Comparison of ENCODE assay signal across 8 mouse cellular contexts in genomic region chr9:50857082-50857641, GRCm38 (mm10). TPM values are rescaled to one million over a fixed set of nuclear protein-coding genes. Genes with fewer than 3 reads are reported as not detected.
A peak's percentile ranks its signal among the peaks of the same experiment; 100 is the strongest.
DNase-seq lines count a peak whose midpoint lies in the region; ATAC-seq and TF ChIP-seq lines count a peak whose summit lies in the region.

No protein-coding gene starts in this region.

- no peaks in the 10 kb centered on the region for H3K9me3 ChIP-seq in hindbrain, embryonic 15.5 days
- no peaks in the 10 kb centered on the region for H3K9me3 ChIP-seq in midbrain, embryonic 10.5 days (replicated peaks)

- H3K4me1 ChIP-seq in thymus, adult 2 months (replicated peaks; ENCODE audit: control insufficient read depth, insufficient read depth, low read length): peaks cover 12% of the 10 kb centered on the region; the same call in 1 of the 2 replicates
- H3K4me1 ChIP-seq in hindbrain, embryonic 15.5 days (replicated peaks): peaks cover 21% of the 10 kb centered on the region
- H3K4me1 ChIP-seq in midbrain, embryonic 10.5 days: peaks cover 36% of the 10 kb centered on the region

- intact Hi-C loops in gastrocnemius, adult 2 months (cut with DNase I): loop anchor here (2.0 kb wide), 1 partner anchor 28 kb away; no protein-coding TSS in a partner anchor
- intact Hi-C loops in left cerebral cortex, postnatal 36 days (cut with DNase I): loop anchor here (2.0 kb wide), 1 partner anchor 152 kb away; the partner anchor contains the start of gene Sik2

- no peak for TF ChIP-seq POLR2A in thymus, adult 2 months (IDR thresholded peaks at IDR 0.05; ENCODE audit: control insufficient read depth, extremely low read depth, insufficient read depth, low read length, poor library complexity)

- H3K36me3 ChIP-seq in thymus, adult 2 months (ENCODE audit: control insufficient read depth, insufficient read depth, low read length): peaks cover 20% of the 10 kb centered on the region
- peaks cover 28% of the 10 kb centered on the region for H3K36me3 ChIP-seq in hindbrain, embryonic 15.5 days
- peaks cover 36% of the 10 kb centered on the region for H3K36me3 ChIP-seq in midbrain, embryonic 10.5 days

- WGBS in thymus, adult 2 months: under 1% methylated on average over 46 of the region's 46 CpGs
- under 1% methylated on average over 37 of the region's 46 CpGs for WGBS in hindbrain, embryonic 15.5 days
- under 1% methylated on average over 44 of the region's 46 CpGs for WGBS in midbrain, embryonic 10.5 days

- peak overlapping the region; percentile 59 for H3K9ac ChIP-seq in hindbrain, embryonic 15.5 days

- peak overlapping the region; percentile 75 for H3K4me2 ChIP-seq in hindbrain, embryonic 15.5 days

- peak; percentile 79 for ATAC-seq in hindbrain, embryonic 15.5 days (ENCODE audit: low FRiP score, low read depth)

- H3K27me3 ChIP-seq in thymus, adult 2 months (ENCODE audit: control insufficient read depth, insufficient read depth, low read length): no peaks in the 10 kb centered on the region
- no peaks in the 10 kb centered on the region for H3K27me3 ChIP-seq in hindbrain, embryonic 15.5 days
- H3K27me3 ChIP-seq in midbrain, embryonic 10.5 days (ENCODE audit: low read depth, poor library complexity, severe bottlenecking): no peaks in the 10 kb centered on the region

- H3K27ac ChIP-seq in gastrocnemius, adult 2 months: peak overlapping the region; percentile 89
- H3K27ac ChIP-seq in thymus, adult 2 months (ENCODE audit: control insufficient read depth, insufficient read depth, low read length): no peak overlapping the region
- H3K27ac ChIP-seq in hindbrain, embryonic 15.5 days (replicated peaks): peak overlapping the region; percentile 79
- peak overlapping the region; percentile 92 for H3K27ac ChIP-seq in midbrain, embryonic 10.5 days (replicated peaks)

- peak overlapping the region; percentile 94 for H3K4me3 ChIP-seq in gastrocnemius, adult 2 months
- H3K4me3 ChIP-seq in thymus, adult 2 months (ENCODE audit: control insufficient read depth, insufficient read depth, low read length): peak overlapping the region; percentile 57
- peak overlapping the region; percentile 69 for H3K4me3 ChIP-seq in hindbrain, embryonic 15.5 days
- peak overlapping the region; percentile 94 for H3K4me3 ChIP-seq in midbrain, embryonic 10.5 days

- no peak for TF ChIP-seq CTCF in gastrocnemius, adult 2 months (IDR thresholded peaks at IDR 0.05)
- no peak for TF ChIP-seq CTCF in thymus, adult 2 months (IDR thresholded peaks at IDR 0.05; ENCODE audit: borderline replicate concordance, control insufficient read depth, extremely low read depth, insufficient read depth, low read length, poor library complexity)

- DNase-seq in gastrocnemius, adult 2 months: no peak
- DNase-seq in gastrocnemius, adult 8-10 months (ENCODE audit: low spot score in 2 of 2): no peak
- no peak for DNase-seq in thymus, adult 2 months
- DNase-seq in thymus, adult 18-20 months: no peak
- no peak for DNase-seq in midbrain, embryonic 10.5 days (ENCODE audit: low spot score)
- no peak for DNase-seq in left cerebral cortex, postnatal 36 days (ENCODE audit: low spot score in 2 of 2)
- no peak for DNase-seq in T-cell, adult 2 months (ENCODE audit: low spot score)

RNA-seq across cellular contexts. Expression of gene Ppp2r1b, which starts 12.1 kb away (rescaled TPM):
- 1 to 10 TPM; 5.9 to 7.6 TPM for total RNA-seq in gastrocnemius, adult 2 months (2021)
- 1 to 10 TPM; 6.5 to 7.4 (median 7.0) TPM for total RNA-seq in gastrocnemius, adult 8-10 months (2022)
- polyA plus RNA-seq in thymus, adult 2 months (2012; rRNA removed): 17.1 and 19.7 TPM in 2 replicates
- 43.8 and 44.8 TPM in 2 replicates for polyA plus RNA-seq in hindbrain, embryonic 15.5 days (2015; fragmentation: Nextera tagmentation; extraction: Ambion mirVana)
- 143 and 160 TPM in 2 replicates for polyA plus RNA-seq in midbrain, embryonic 10.5 days (2016; fragmentation: Nextera tagmentation; extraction: Ambion mirVana)
- total RNA-seq in left cerebral cortex, postnatal 36 days (2021): 10 to 100 TPM; 13.6 to 15.4 TPM
